Mouse (Mus musculus) T-helper 17 cell (primary cell): ENCODE measurements around the gene Fam193a.

Experiments used
- in situ Hi-C, 2 experiments: fragments of 300-600 bp; cut with MboI, MseI; formaldehyde crosslinking; loops; 1 replicate in 1 of 2; 2 replicates in 1 of 2; pipeline ENCODE4 v1.15.1; 2025; ENCODE audit warnings: high pct_unique_total_duplicates in 2 of 2

The Fam193a gene

DNA sequence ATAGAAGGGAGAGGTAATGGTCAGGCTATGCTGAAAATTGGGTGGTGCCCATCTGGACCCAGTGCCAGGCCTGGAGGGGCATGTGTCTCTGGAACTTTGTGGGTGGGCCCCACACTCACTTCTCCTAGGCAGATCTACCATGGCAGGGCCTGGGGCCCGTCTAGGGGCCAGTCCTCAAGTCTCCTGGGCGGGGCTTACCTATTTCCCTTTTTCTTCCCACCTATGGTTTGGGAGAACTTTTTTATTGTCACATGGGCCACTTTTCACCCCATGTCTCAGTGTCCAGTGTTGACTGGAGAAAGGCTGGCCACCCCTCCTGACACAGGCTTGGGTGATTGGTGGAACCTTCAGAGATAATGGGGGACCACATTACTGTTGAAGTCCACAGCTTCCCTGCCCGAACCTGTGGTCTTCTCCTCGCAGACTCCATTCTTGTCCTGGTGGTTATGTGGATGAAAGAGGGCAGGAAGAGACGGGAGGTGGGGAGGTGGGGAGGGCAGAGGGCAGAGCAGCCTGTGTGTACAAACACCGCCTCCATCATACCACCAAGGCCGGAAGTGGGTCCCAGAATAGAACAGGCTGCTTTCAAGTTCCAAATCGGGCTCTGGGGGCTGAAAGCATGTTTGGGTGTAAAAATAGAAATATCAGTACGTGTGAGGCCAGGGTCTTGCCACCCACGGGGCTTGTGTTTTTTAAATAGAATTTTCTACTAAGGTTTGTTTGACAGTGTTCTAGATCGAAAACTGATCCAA is 150.9 kb downstream of the Fam193a start:
- in situ Hi-C loops: no loop called here

DNA sequence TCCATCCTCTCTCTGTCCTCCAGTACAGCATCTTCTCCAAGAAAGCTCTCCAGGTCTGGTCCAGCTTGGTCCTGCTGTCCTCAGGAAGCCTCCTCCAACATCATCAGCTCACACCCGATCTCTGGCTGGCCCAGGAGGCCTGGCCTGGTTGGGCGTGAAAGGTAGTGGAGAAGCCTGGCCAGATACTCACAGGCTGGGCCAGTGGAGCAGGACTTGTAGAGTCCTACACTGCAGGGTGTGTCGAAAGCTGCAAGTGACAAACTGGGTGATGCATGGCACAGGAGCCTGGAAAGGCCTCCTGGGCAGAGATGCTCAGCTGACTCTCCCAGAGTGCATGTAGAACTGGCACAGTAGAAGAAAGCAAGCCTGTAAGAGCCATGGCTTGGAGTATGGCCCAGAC is 151.6 kb downstream of the Fam193a start:
- in situ Hi-C loops: no loop called here

DNA sequence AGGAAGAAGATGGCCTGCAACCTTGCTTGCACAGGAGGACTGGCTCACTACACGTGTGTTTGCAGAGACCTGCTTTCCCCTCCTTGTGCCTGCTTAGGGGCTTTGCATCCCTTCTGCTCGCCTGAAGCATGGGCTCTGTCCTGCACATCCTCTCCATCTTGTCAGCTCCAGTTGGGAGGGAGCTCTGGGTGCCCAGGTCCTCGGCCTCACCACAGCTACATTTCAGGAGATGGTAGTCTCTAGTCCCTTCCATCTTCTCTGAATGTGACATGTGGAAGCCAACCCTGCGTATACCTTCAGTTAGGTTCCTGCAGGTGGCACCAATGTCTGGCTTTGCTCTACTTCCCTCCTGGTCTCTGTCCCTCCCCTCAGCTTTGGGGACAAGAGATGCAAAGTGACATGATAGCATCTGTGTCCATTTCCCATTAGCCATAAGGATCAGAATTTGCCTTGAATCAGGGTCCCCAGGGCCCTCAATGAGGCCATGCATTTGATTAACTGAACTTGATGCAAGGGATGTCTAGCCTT is 154.3 kb downstream of the Fam193a start:
- in situ Hi-C loops: no loop called here

DNA sequence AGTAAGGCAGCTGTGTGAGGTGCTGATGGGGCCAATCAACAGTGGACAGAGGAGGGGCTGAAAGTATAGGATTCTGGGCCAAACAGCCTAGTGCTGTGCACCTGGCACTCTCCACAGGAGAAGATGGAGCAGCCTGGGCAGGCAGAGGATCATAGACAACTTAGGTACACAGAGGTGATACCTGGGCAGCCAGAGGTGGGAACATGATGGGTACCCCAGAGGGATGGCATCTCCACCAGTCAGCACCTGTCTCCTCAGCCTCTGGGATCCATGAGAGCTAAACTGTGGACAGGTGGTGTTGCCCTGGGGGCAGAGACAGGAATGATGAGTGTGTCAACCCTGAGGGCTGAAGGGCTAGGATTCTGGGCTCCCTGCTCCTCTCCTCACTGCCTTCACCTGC is 154.8 kb downstream of the Fam193a start:
- in situ Hi-C loops: no loop called here

- in situ Hi-C loops: no loop called here
These were observed 156.1 kb downstream of the Fam193a start, which contains the start of gene Sh3bp2 for GRCm38 (mm10) chr5:34525663-34526476. Gene Sh3bp2 (plus strand): TSS chr5:34525838.

- in situ Hi-C loops: no loop called here
These were observed 156.7 kb downstream of the Fam193a start for GRCm38 (mm10) chr5:34526477-34526775.

- in situ Hi-C loops: no loop called here
These were observed 157.6 kb downstream of the Fam193a start for GRCm38 (mm10) chr5:34527352-34527751.

- in situ Hi-C loops: no loop called here
These were observed 159.0 kb downstream of the Fam193a start for GRCm38 (mm10) chr5:34528724-34529123.

GRCm38 (mm10) chr5:34530116-34530515 is 160.4 kb downstream of the Fam193a start:
- in situ Hi-C loops: no loop called here

DNA sequence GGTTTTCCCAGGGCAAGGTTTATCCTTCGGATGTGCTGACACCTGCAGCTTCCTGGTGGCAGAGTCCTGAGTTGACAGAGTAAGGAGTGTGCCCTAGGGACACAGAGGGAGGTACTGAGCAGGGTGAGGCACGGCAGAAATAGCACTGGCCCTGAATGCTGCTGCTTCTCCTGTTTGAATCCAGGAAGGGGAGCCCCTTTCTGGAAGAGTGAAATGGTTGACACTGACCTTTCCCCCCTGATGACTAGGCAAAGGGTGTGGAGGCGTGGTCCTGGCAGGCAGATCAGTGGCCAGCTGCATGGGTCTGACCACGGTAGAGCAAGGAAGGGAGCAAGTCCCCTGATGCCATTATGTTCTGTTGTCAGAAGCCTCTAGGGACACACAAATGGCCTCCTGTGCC is 161.0 kb downstream of the Fam193a start:
- in situ Hi-C loops: no loop called here

DNA sequence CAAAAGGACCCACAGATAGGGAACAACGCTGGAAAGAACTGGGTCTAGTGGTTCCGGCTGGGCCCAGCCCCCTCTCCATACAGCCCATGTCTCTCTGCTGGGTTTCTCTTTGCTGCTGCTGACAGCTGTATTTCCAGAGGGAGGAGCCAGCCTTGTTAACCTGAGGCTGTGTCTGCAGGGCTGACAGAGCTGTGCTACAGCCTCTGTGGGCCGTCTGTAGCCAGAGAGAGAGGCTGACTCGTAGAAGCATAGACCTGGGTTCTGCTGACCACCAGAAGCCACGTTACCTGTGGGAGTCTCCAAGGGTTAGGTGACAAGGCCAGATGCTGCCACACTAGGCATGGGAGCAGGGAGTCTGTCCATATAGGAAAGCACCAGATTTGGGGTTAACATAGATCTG is 163.3 kb downstream of the Fam193a start:
- in situ Hi-C loops: no loop called here

DNA sequence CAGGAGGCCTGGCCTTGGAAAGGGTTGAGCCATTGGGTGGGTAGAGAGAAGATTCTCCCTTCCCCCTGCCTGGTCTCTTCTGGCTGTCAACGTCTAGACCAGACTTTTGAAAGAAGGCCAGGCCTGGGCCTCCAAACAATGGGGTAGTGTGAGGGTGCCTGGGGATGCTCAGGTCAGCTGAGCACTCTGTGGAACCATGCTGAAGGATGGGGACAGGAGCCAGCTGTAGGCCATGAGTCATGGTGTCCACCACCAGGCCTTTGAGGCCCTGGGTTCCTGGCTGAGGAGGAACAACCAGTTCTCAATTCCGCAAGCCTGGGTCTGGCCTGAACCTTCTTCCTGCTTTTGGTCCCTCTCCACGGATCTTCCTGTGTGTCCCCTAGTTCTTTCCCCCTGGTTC is 164.1 kb downstream of the Fam193a start:
- in situ Hi-C loops: no loop called here

DNA sequence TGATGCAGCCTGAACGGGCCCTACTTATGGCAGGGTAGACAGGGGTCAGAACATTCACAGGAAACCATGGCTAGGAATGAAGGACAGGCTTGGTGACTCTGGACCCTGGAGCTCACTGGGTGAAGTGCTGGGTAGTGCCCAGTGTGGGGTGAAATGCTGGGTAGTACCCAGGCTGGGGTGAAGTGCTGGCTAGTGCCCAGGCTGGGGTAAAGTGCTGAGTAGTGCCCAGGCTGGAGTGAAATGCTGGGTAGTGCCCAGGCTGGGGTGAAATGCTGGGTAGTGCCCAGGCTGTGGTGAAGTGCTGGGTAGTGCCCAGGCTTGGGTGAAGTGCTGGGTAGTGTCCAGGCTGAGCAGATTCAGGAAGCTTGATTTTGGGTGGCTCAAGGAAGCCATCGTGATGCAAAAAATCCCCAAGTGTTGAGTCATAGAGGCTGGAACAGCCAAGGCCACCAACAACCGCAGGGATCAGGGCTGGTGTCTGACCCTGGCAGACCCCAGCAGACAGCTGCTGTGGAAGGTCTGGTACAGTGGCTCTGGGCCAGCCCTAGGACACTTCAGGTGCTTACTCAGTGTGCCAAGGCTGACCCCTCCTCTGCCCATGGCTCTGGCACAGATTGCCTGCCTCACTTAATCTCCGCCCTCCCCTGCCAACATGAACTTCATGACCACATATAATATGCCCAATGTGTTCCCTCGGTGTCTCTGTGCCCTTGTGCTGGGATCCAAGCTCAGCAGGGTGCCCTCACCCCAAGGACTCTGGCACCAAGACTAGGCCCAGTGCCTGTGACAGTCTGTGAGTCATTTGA is 165.2 kb downstream of the Fam193a start:
- in situ Hi-C loops: no loop called here

- in situ Hi-C loops: no loop called here
These were observed 166.1 kb downstream of the Fam193a start for GRCm38 (mm10) chr5:34535831-34536230.
